Mouse (Mus musculus): ENCODE measurements around the gene Srp54a. TPM values are rescaled to one million over a fixed set of nuclear protein-coding genes. Genes with fewer than 3 reads are reported as not detected.
A peak's percentile ranks its signal among the peaks of the same experiment; 100 is the strongest.
"Not testable (repeated sequence)": the region's sequence is repeated elsewhere in the genome, so short reads cannot be mapped to it uniquely, and the experiment has no call there.

Gene Srp54a
- 144 and 166 TPM in 2 replicates for polyA plus RNA-seq (2016; fragmentation: Nextera tagmentation; extraction: Ambion mirVana)

DNA sequence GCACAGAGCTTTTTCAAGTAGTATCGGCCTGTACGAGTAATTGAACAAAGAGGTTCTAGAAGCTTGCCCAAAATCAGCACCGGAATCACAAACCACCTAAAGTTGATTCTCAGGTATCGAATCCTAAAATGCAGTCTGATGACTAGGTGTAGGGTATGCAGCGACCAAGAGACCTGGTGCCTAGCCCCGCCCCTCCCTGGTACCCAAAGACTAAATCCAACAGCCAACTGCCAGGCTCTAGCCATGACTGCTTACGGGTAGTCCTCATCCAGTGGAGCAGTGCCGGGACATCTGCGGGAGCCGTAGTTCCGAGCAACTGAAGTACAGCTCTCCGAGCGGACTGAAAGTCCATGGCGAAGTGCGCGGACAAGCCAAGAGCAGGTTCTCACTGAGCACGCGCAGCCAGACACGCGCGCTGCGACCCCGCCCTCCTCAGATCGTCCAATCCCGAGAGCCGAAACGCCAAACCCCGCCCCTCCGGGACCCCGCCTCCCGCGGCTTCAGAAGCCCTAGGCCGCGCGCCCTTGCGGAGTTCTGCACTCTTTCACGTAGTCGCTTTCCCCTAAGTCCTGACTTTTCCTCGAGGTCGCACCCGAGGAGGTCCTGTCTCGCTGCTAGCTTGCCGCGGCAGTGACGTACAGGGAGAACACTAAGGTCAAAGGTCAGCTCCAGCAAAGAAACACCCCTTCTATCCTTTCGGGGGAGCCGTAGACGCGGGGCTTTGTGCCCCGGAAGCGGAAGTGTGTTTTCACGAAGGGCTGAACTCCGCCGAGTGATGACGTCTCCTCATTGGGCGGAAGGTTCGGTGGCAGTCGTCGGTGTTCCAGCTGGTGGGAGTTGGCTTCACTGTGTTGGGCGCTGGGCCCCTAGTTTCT is at the start of gene Srp54a, which contains the start of gene 2700097O09Rik:
Gene Srp54a (plus strand): TSS at position 537 of the 875 bp plus-strand sequence.
Gene 2700097O09Rik (minus strand): TSS at position 385 of the 875 bp plus-strand sequence.
- WGBS: under 1% methylated on average over 60 of the region's 60 CpGs
- H3K4me3 ChIP-seq (replicated peaks): peak within 1 kb of the TSS; percentile 71
- H3K9ac ChIP-seq: peak within 1 kb of the TSS; percentile 82
- peak; percentile 99 for ATAC-seq (ENCODE audit: low FRiP score)
- not testable (repeated sequence) for H3K9me3 ChIP-seq; H3K27me3 ChIP-seq; H3K4me1 ChIP-seq; H3K36me3 ChIP-seq (replicated peaks)
- peak within 1 kb of the TSS; percentile 79 for H3K27ac ChIP-seq
- peak within 1 kb of the TSS; percentile 56 for H3K4me2 ChIP-seq

DNA sequence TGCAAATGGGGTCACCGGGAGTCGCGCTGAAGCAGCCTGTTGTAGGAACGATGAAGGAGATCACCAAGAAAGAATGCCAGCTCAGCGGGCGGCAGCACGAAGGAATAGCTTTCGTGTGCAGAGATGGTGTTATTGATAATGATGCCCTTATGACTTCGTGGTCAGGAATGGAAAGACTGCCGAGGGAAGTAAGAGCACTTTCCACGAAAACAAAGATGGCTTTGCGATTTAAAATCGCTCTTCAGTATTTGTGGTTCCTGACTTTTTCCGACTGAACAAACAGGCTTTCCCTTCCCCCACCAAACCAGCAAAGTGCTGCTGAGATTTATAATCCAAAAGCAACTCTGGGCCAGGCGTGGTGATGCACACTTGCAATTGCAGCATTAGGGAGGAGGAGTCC is 39.1 kb upstream of the Srp54a start:
- Histone ChIP-seq H3K4me2 (no peak overlapping the region), H3K36me3 (replicated peaks) (peaks cover 14% of the 10 kb centered on the region), H3K27ac (no peak overlapping the region), H3K9ac (no peak overlapping the region), H3K27me3 (no peaks in the 10 kb centered on the region), H3K4me3 (replicated peaks) (no peak overlapping the region), H3K4me1 (no peaks in the 10 kb centered on the region), H3K9me3 (no peaks in the 10 kb centered on the region)
- ATAC-seq (ENCODE audit: low FRiP score): no peak
- WGBS: 84% methylated on average over 15 of the region's 15 CpGs

DNA sequence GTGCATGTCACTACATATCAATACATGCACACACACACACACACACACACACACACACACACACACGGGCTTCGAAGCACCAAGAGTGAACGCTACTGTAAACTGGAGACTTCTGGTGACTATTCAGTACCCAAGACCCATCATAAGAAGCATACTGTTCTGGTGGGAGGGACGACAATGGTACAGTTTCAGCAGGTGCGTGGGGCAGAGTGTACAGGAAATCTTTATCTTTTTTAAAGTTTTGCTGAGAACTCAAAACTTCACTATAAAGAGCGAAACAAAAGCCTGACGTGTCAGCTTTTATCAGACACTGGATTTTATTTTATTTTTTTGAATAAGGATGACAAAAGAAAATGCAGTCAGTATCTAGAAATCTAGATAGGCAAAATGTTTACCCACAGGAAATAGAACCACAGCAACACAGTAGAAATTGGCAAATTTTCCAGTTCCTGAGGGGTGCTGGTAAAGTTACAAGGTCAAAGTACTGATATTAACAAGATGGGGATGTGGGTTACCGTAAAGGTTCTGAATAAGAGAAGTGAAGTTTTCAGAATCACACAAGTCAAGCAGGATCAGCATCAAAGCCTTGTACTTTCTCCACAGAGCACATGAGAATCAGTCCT is 30.2 kb upstream of the Srp54a start:
- no peaks in the 10 kb centered on the region for H3K27me3 ChIP-seq
- no peak overlapping the region for H3K4me2 ChIP-seq
- H3K9ac ChIP-seq: no peak overlapping the region
- no peaks in the 10 kb centered on the region for H3K9me3 ChIP-seq
- no peak overlapping the region for H3K27ac ChIP-seq
- H3K4me1 ChIP-seq: no peaks in the 10 kb centered on the region
- peaks cover 16% of the 10 kb centered on the region for H3K36me3 ChIP-seq (replicated peaks)
- 94% methylated on average over 8 of the region's 8 CpGs for WGBS
- H3K4me3 ChIP-seq (replicated peaks): no peak overlapping the region
- ATAC-seq (ENCODE audit: low FRiP score): no peak

DNA sequence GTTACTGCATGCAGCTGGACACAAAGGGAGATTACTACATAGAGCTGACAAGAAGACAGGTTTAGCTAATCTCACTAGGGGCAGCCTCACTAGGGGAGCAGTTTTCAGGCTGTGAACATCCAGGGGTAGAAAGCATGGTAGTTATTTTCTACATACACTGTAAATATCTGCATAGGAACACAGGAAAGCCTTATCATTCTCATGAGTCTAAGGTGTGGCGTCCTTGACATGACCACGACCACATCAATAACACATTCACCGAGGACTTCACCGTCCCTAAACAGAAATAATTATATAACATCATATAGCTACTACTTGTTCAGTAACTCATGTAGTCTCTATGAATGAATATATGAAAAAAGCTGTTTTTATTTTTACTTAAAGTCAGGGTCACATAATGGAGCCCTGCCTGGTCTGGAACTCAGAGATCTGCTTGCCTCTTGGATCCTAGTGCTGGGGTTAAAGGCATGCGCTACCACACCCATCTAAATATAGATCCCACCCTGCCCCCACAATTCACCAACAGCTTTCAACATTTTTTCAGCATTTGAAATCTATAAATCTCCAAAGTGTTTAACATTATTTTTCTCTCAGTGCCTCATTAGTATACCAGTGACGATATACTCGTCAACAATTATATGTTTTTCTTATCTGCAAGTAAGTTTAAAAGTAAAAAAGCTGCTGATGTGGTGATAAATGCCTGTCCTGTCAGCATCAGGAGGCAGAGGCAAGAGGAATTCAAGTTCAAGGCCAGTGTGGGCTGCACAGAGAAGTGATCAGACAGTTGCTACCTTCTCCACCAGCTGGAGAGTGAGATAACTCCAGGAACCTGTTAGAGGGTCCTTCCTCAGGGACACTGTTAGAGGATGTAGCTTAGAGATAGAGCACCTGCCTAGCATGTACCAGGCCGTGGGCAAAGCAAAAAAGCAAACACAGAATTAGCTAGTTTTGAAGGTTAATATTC is 28.6 kb upstream of the Srp54a start:
- H3K4me2 ChIP-seq: no peak overlapping the region
- peaks cover 7% of the 10 kb centered on the region for H3K36me3 ChIP-seq (replicated peaks)
- no peaks in the 10 kb centered on the region for H3K4me1 ChIP-seq
- no peak overlapping the region for H3K27ac ChIP-seq
- no peaks in the 10 kb centered on the region for H3K9me3 ChIP-seq
- H3K4me3 ChIP-seq (replicated peaks): no peak overlapping the region
- WGBS: 95% methylated on average over 8 of the region's 8 CpGs
- H3K9ac ChIP-seq: no peak overlapping the region
- ATAC-seq (ENCODE audit: low FRiP score): no peak
- H3K27me3 ChIP-seq: no peaks in the 10 kb centered on the region

DNA sequence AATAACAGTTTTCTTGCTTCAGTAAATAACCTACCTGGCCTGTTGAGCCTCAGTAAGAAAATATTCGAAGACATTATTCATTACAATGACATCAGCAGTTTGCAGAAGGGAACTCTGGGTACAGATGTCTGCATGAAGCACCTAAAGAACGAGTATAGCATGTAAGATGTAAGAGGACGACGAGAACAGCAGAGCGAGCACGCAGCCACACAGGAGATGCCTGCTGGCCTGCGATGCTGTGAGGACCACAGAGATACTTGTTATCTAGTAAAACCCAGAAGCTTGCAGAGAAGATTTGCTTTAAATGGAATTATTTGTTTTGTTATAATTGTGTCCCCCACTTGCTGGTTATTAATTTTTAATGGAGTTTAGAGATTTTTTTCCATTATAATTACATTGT is 26.8 kb upstream of the Srp54a start:
- Histone ChIP-seq H3K27me3 (no peaks in the 10 kb centered on the region), H3K4me3 (replicated peaks) (no peak overlapping the region), H3K36me3 (replicated peaks) (peaks cover 8% of the 10 kb centered on the region), H3K4me1 (no peaks in the 10 kb centered on the region), H3K9me3 (no peaks in the 10 kb centered on the region), H3K4me2 (no peak overlapping the region), H3K9ac (no peak overlapping the region), H3K27ac (no peak overlapping the region)
- 93% methylated on average over 7 of the region's 7 CpGs for WGBS
- no peak for ATAC-seq (ENCODE audit: low FRiP score)

DNA sequence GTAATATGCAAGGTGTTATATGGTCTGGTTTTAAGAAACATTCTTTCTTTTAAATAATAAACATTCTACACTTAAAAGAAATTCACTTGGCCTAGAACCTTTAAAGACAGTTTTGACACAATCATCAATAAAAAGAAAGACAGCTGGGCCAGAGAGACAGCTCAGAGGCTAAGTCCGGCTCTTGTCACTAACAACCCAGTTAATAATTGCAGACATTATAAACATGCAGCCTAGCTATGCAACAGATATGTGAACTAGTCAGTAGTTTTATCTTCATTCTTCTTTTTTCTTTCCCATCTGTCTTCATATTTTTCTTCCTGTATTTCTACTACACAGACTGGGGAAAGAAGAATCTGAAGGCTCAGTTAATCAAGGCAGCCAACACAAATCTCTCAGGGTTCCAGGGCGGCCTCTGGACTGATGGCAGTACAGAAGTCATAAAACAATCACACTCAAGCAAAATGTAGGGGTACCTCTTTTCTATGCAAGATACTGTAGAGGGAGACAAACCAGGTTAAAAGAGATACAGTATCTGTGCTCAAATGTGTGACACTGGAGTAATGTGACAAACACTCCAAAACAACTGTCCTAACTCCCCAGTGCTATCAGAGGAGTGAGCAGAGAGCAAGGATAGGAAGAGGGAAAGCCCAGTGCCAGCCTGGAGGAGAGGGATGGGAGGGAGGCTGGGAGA is 25.4 kb upstream of the Srp54a start:
- Histone ChIP-seq H3K36me3 (replicated peaks) (peaks cover 8% of the 10 kb centered on the region), H3K27ac (no peak overlapping the region), H3K9ac (no peak overlapping the region), H3K4me2 (no peak overlapping the region), H3K4me1 (no peaks in the 10 kb centered on the region), H3K27me3 (no peaks in the 10 kb centered on the region), H3K4me3 (replicated peaks) (no peak overlapping the region), H3K9me3 (no peaks in the 10 kb centered on the region)
- no peak for ATAC-seq (ENCODE audit: low FRiP score)
- 88% methylated on average over 2 of the region's 2 CpGs for WGBS

DNA sequence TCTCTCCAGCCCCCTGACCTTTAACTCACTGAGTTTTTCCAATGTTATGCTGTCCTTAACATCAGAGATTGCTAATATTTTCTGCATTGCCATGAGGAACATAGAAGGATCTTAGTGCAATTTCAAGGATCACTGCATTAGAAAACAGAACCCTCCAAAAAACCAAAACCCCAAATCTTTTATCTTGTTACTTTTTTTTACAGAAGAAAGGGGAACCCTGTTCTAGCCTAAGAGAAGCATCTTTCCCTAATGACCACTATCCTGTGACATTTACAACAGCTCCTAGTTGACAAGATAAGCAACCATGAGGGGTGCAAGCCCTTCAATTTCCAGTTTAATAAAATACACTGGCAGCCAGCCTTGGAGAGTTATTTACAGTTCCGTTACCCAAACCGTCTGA is 23.4 kb upstream of the Srp54a start:
- Histone ChIP-seq H3K4me1 (no peaks in the 10 kb centered on the region), H3K9ac (no peak overlapping the region), H3K9me3 (no peaks in the 10 kb centered on the region), H3K36me3 (replicated peaks) (peaks cover 17% of the 10 kb centered on the region), H3K27ac (no peak overlapping the region), H3K27me3 (no peaks in the 10 kb centered on the region), H3K4me3 (replicated peaks) (no peak overlapping the region), H3K4me2 (no peak overlapping the region)
- WGBS: 93% methylated on average over 2 of the region's 2 CpGs
- no peak for ATAC-seq (ENCODE audit: low FRiP score)

DNA sequence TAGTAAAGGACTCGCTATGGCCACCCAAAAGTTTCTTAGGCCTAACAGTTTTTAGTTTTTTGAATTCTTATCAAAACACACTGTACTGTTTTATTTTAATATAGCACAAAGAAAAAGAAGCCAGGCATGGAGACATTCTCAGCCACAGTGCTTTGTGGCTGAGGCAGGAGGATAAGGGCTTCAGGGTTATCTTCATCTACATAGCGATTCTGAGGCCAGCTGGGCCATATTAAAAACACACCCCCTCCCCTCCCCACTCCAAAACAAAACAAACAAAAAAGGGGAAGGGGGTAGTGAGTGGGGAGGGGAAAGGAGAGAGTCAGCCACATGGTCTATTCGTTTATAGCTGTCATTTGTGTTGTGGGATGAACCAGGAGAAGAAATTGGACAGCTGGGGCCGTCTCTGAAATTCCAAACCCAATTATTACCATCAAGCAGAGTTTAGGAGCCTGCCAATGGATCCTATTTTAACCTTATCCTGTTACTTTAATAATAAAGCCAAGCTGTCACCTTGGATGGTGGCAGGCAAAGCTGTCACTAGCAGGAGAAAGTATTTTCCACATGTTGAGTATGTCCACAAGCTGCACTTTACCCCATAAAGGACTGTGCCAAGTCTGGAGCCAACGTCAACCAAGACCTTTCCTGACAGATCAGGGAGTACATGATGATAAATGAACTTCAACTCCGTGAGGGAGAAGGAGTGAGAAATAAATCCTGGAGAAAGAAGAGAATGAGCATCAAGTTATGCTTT is 21.0 kb upstream of the Srp54a start:
- H3K4me1 ChIP-seq: no peaks in the 10 kb centered on the region
- 79% methylated on average over 6 of the region's 6 CpGs for WGBS
- ATAC-seq (ENCODE audit: low FRiP score): no peak
- no peak overlapping the region for H3K4me2 ChIP-seq
- peaks cover 18% of the 10 kb centered on the region for H3K36me3 ChIP-seq (replicated peaks)
- no peaks in the 10 kb centered on the region for H3K27me3 ChIP-seq
- no peak overlapping the region for H3K27ac ChIP-seq
- H3K9ac ChIP-seq: no peak overlapping the region
- no peaks in the 10 kb centered on the region for H3K9me3 ChIP-seq
- no peak overlapping the region for H3K4me3 ChIP-seq (replicated peaks)

DNA sequence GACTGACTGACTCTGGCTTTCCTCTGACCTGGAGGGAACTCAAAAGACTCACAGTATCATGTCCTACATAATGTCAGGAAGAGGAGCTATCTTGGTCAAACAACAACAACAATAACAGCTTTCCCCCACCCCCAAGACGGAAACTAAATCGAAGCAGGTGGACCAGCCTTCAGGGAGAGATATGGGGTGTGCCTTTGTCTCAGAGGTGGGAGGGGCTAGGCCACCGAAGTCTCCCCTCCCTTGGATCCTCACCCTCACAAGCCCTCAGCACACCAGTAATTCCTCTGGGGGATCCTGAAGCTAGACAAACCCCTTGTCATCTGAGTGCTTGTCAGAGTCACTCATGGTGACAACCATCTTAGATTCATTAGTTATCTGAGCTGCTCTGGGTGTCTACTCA is 20.2 kb upstream of the Srp54a start:
- Histone ChIP-seq H3K9me3 (no peaks in the 10 kb centered on the region), H3K27me3 (no peaks in the 10 kb centered on the region), H3K4me1 (no peaks in the 10 kb centered on the region), H3K27ac (no peak overlapping the region), H3K36me3 (replicated peaks) (peaks cover 18% of the 10 kb centered on the region), H3K4me2 (no peak overlapping the region), H3K4me3 (replicated peaks) (no peak overlapping the region), H3K9ac (no peak overlapping the region)
- no peak for ATAC-seq (ENCODE audit: low FRiP score)
- WGBS: 83% methylated on average over 3 of the region's 3 CpGs

DNA sequence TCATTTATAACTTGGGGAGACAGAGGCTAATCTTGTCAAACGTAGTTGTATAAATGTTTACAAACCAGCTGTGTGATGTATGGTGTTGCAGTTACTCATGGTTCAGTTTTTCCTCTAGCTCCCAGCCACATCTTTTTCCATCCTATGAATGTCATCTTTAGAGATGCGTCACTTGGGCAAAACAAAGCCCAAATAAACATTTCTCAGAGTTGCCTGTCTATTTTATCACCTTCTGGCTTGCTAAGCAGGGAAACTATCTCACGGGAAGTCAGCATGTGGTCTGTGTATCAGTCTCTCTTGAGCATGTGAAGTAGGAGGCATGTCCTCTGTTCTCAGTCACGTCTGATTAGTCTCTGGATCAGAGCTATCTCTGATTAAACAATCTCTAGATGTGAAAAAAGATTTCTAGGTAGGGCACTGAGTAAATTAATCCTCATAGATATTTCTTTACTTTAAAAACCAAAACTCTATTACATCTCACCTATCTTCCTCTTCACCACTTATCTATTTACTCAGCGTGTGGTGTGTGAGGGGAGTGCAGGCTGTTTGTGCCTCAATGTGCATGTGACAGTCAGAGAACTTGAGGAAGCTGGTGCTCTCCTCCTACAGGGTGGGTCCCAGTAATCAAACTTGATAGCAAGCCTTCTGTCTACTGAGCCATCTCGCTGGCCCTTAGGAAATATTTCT is 19.7 kb upstream of the Srp54a start:
- no peak overlapping the region for H3K4me3 ChIP-seq (replicated peaks)
- WGBS: 93% methylated on average over 6 of the region's 6 CpGs
- no peak for ATAC-seq (ENCODE audit: low FRiP score)

DNA sequence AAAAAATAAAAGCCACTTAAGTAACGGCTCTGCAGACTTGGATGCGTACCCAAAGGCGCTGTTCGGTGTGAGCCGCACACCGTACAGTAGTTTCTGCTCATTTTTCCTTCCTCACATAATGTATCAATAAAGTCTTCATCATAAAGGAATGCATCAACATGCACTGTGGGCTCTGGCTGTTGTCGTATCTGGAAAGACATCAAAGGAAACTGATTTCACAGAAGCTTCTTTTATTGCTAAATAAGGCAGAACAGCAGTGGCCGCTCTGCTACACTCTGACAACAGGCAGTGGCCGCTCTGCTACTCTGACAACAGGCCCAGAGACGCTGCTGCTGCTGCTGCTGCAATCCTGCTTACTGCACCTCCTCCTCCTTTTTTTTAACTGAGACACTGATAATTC is 19.1 kb upstream of the Srp54a start:
- Histone ChIP-seq H3K4me3 (replicated peaks) (no peak overlapping the region), H3K9me3 (no peaks in the 10 kb centered on the region), H3K4me1 (no peaks in the 10 kb centered on the region), H3K9ac (no peak overlapping the region), H3K4me2 (no peak overlapping the region), H3K27me3 (no peaks in the 10 kb centered on the region), H3K27ac (no peak overlapping the region), H3K36me3 (replicated peaks) (peaks cover 18% of the 10 kb centered on the region)
- 83% methylated on average over 10 of the region's 10 CpGs for WGBS
- no peak for ATAC-seq (ENCODE audit: low FRiP score)

More for the DNA sequence above, 19.7 kb upstream of the Srp54a start:
- Histone ChIP-seq H3K9me3 (no peaks in the 10 kb centered on the region), H3K27ac (no peak overlapping the region), H3K4me2 (no peak overlapping the region), H3K27me3 (no peaks in the 10 kb centered on the region), H3K9ac (no peak overlapping the region), H3K4me1 (no peaks in the 10 kb centered on the region), H3K36me3 (replicated peaks) (peaks cover 18% of the 10 kb centered on the region)

Data from forebrain, embryonic 12.5 days (tissue).